Mouse (Mus musculus): ENCODE results near the gene Gchfr.

GRCm38 (mm10) chr2:119156081-119156680, 11.4 kb upstream of the Gchfr start:
- TF ChIP-seq CTCF (IDR thresholded peaks at IDR 0.05; ENCODE audit: low read depth) = no peak
- TF ChIP-seq EP300 (IDR thresholded peaks at IDR 0.05; ENCODE audit: low read depth) = no peak
